Comparison of ENCODE assay signal across 8 mouse cellular contexts in the genomic region with DNA sequence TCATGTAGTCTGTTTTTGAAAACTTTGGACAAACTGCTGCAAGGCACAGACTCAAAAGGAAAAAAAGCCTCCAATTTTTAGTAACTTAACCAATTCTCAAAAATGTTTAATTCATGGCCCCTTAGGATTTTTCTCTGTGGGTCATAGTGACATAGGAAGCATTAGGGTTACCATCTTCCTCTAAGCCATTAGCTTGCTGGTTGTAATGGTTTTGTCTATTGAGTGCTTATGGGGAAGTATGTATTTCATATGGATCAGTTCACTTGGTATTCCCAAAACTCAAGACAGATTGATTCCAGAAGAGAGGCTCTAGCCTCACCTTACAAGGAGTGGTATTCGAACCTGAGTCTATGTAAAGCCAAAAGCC. TPM values are rescaled to one million over a fixed set of nuclear protein-coding genes. Genes with fewer than 3 reads are reported as not detected.
DNase-seq lines count a peak whose midpoint lies in the region; ATAC-seq lines count a peak whose summit lies in the region.

No protein-coding gene starts in this region.

- ATAC-seq in megakaryocyte, adult 5-6 weeks (ENCODE audit: poor library complexity, severe bottlenecking): no peak
- ATAC-seq in forebrain, embryonic 15.5 days (replicated peaks): no peak
- no peak for ATAC-seq in liver, embryonic 13.5 days (ENCODE audit: low read depth)
- no peak for ATAC-seq in stomach, embryonic 16.5 days (ENCODE audit: insufficient read depth, low FRiP score)

- H3K4me3 ChIP-seq in megakaryocyte, embryonic 14.5 days (replicated peaks): peak overlapping the region; percentile 96
- peak overlapping the region; percentile 85 for H3K4me3 ChIP-seq in forebrain, embryonic 15.5 days
- peak overlapping the region; percentile 89 for H3K4me3 ChIP-seq in liver, embryonic 13.5 days (replicated peaks)
- peak overlapping the region; percentile 66; the same call in 1 of the 2 replicates for H3K4me3 ChIP-seq in stomach, embryonic 16.5 days (replicated peaks; ENCODE audit: low read length)

- H3K27me3 ChIP-seq in megakaryocyte, embryonic 14.5 days (replicated peaks): no peaks in the 10 kb centered on the region
- no peaks in the 10 kb centered on the region for H3K27me3 ChIP-seq in forebrain, embryonic 15.5 days
- H3K27me3 ChIP-seq in liver, embryonic 13.5 days: no peaks in the 10 kb centered on the region
- no peaks in the 10 kb centered on the region for H3K27me3 ChIP-seq in stomach, embryonic 16.5 days (ENCODE audit: control insufficient read depth, insufficient read depth, low read length)

- H3K9me3 ChIP-seq in megakaryocyte, embryonic 14.5 days: no peaks in the 10 kb centered on the region
- H3K9me3 ChIP-seq in forebrain, embryonic 15.5 days: no peaks in the 10 kb centered on the region
- H3K9me3 ChIP-seq in liver, embryonic 13.5 days (replicated peaks): no peaks in the 10 kb centered on the region
- H3K9me3 ChIP-seq in stomach, embryonic 16.5 days (replicated peaks; ENCODE audit: control insufficient read depth, low read length): 0 out of 2 replicates have a peak, but pooled peaks cover 4% of the 10 kb centered on the region

- no peak for DNase-seq in liver, embryonic 13.5 days
- no peak for DNase-seq in cerebellum, postnatal 10 days
- DNase-seq in right cerebral cortex, postnatal 4 days: no peak
- no peak for DNase-seq in lung, postnatal 25 days (ENCODE audit: low spot score)

- H3K4me1 ChIP-seq in megakaryocyte, embryonic 14.5 days: peaks cover 32% of the 10 kb centered on the region
- peaks cover 21% of the 10 kb centered on the region for H3K4me1 ChIP-seq in forebrain, embryonic 15.5 days
- H3K4me1 ChIP-seq in liver, embryonic 13.5 days (replicated peaks): peaks cover 29% of the 10 kb centered on the region
- peaks cover 9% of the 10 kb centered on the region for H3K4me1 ChIP-seq in stomach, embryonic 16.5 days (ENCODE audit: control insufficient read depth, insufficient read depth, low read length)

- H3K4me2 ChIP-seq in forebrain, embryonic 15.5 days (replicated peaks): peak overlapping the region; percentile 71
- peak overlapping the region; percentile 85 for H3K4me2 ChIP-seq in liver, embryonic 13.5 days
- H3K4me2 ChIP-seq in stomach, embryonic 16.5 days (ENCODE audit: low read depth, low read length): peak overlapping the region; percentile 76

- peaks cover 54% of the 10 kb centered on the region for H3K36me3 ChIP-seq in megakaryocyte, embryonic 14.5 days (replicated peaks; ENCODE audit: low read length)
- peaks cover 19% of the 10 kb centered on the region for H3K36me3 ChIP-seq in forebrain, embryonic 15.5 days
- peaks cover 18% of the 10 kb centered on the region for H3K36me3 ChIP-seq in liver, embryonic 13.5 days
- H3K36me3 ChIP-seq in stomach, embryonic 16.5 days (ENCODE audit: control insufficient read depth, insufficient read depth, low read length): no peaks in the 10 kb centered on the region

- WGBS in forebrain, embryonic 15.5 days: 89% methylated on average over 1 of the region's 1 CpGs
- WGBS in liver, embryonic 13.5 days (ENCODE audit: insufficient replicate concordance): 67% methylated on average over 1 of the region's 1 CpGs
- 69% methylated on average over 1 of the region's 1 CpGs for whole genome bisulfite sequencing in stomach, embryonic 16.5 days

- peak overlapping the region; percentile 89 for H3K27ac ChIP-seq in forebrain, embryonic 15.5 days (replicated peaks)
- peak overlapping the region; percentile 78; the same call in 1 of the 2 replicates for H3K27ac ChIP-seq in liver, embryonic 13.5 days
- H3K27ac ChIP-seq in stomach, embryonic 16.5 days (ENCODE audit: low read length): no peak overlapping the region

- peak overlapping the region; percentile 88 for H3K9ac ChIP-seq in forebrain, embryonic 15.5 days (replicated peaks)
- H3K9ac ChIP-seq in liver, embryonic 13.5 days: peak overlapping the region; percentile 90
- H3K9ac ChIP-seq in stomach, embryonic 16.5 days (ENCODE audit: low read length): peak overlapping the region; percentile 85

RNA-seq across cellular contexts. Expression of gene Ppp1r8, which starts 0.7 kb away (rescaled TPM):
- polyA plus RNA-seq in megakaryocyte, embryonic 14.5 days (2012; ENCODE audit: insufficient read depth, low replicate concordance): 8.9 and 32.6 TPM in 2 replicates
- 25.7 and 29.6 TPM in 2 replicates for total RNA-seq in megakaryocyte, adult 5-6 weeks (2015)
- 46.1 and 50.1 TPM in 2 replicates for total RNA-seq in megakaryocyte, adult 5-6 weeks (2017)
- polyA plus RNA-seq in forebrain, embryonic 15.5 days (2015; fragmentation: Nextera tagmentation; extraction: Ambion mirVana): 52.8 and 57.8 TPM in 2 replicates
- 29.9 and 32.1 TPM in 2 replicates for polyA plus RNA-seq in liver, embryonic 13.5 days (2015; fragmentation: Nextera tagmentation; extraction: Ambion mirVana)
- polyA plus RNA-seq in stomach, embryonic 16.5 days (2015; fragmentation: Nextera tagmentation; extraction: Ambion mirVana): 52.0 and 54.1 TPM in 2 replicates

RNA-seq across cellular contexts. Expression of gene Stx12, which starts 40.6 kb away (rescaled TPM):
- polyA plus RNA-seq in megakaryocyte, embryonic 14.5 days (2012; ENCODE audit: insufficient read depth, low replicate concordance): 4.9 and 5.3 TPM in 2 replicates
- total RNA-seq in megakaryocyte, adult 5-6 weeks (2015): 43.9 and 53.0 TPM in 2 replicates
- total RNA-seq in megakaryocyte, adult 5-6 weeks (2017): 49.9 and 51.0 TPM in 2 replicates
- 146 and 158 TPM in 2 replicates for polyA plus RNA-seq in forebrain, embryonic 15.5 days (2015; fragmentation: Nextera tagmentation; extraction: Ambion mirVana)
- polyA plus RNA-seq in liver, embryonic 13.5 days (2015; fragmentation: Nextera tagmentation; extraction: Ambion mirVana): 17.6 and 20.5 TPM in 2 replicates
- polyA plus RNA-seq in stomach, embryonic 16.5 days (2015; fragmentation: Nextera tagmentation; extraction: Ambion mirVana): 59.6 and 62.7 TPM in 2 replicates

RNA-seq across cellular contexts. Expression of gene Themis2, which starts 47.5 kb away (rescaled TPM):
- 0.53 and 20.4 TPM in 2 replicates for polyA plus RNA-seq in megakaryocyte, embryonic 14.5 days (2012; ENCODE audit: insufficient read depth, low replicate concordance)
- 129 and 136 TPM in 2 replicates for total RNA-seq in megakaryocyte, adult 5-6 weeks (2015)
- total RNA-seq in megakaryocyte, adult 5-6 weeks (2017): 84.4 and 95.0 TPM in 2 replicates
- polyA plus RNA-seq in forebrain, embryonic 15.5 days (2015; fragmentation: Nextera tagmentation; extraction: Ambion mirVana): 0.28 and 0.42 TPM in 2 replicates
- polyA plus RNA-seq in liver, embryonic 13.5 days (2015; fragmentation: Nextera tagmentation; extraction: Ambion mirVana): 1.7 and 2.4 TPM in 2 replicates
- polyA plus RNA-seq in stomach, embryonic 16.5 days (2015; fragmentation: Nextera tagmentation; extraction: Ambion mirVana): 1.4 and 1.8 TPM in 2 replicates
